ENCODE assay signal across 9 mouse cellular contexts in the genomic region with DNA sequence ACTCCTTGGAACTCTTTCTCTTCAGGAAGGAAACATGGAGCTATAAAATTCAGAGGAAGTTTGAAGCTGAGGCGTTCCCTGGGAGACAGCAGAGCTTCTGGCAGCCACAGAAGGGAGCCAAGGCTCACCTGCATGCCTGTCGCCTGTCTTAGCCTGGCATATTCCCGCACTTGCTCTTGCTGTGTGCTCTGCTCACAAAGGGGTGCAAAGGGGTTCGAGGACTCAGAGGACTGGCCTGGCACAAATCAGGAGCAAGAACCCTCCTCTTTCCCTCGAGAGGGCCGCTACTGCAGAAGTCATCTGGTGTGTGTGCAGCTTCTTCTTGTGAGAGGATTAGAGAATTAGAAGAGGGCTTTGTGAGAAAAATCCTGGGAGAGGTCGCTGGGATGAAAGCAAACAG. TPM values are rescaled to one million over a fixed set of nuclear protein-coding genes. Genes with fewer than 3 reads are reported as not detected.
A peak's percentile ranks its signal among the peaks of the same experiment; 100 is the strongest.
DNase-seq lines count a peak whose midpoint lies in the region.
"Had no signal": no experiment of that assay in that cellular context is flagged by ENCODE, and none has a peak within 500 bp of the region (broad histone marks: within the 10 kb centered on the region; RNA-seq: fewer than 3 reads in every experiment).

No protein-coding gene starts in this region.

- intact Hi-C loops in heart, postnatal 10 days (cut with DNase I): no loop called here

- peak; percentile 5 for DNase-seq in embryo, embryonic 10 days (ENCODE audit: low spot score)
- no peak for DNase-seq in embryo, embryonic 9.5 days (ENCODE audit: extremely low spot score)
- DNase-seq in retina, postnatal 1 day: peak; percentile 30
- DNase-seq in retina, embryonic 14.5 days (ENCODE audit: low spot score): no peak
- DNase-seq in lung, postnatal 4 days: peak; percentile 4 to 25
- no peak for DNase-seq in Muller cell, postnatal 12 days (ENCODE audit: inconsistent ontology term)
- no peak for DNase-seq in T-cell, adult 2 months (ENCODE audit: low spot score)
- no peak for DNase-seq in heart, postnatal 10 days

RNA-seq across cellular contexts. Expression of gene 4933400A11Rik, which starts 48.3 kb away (rescaled TPM):
- not detected for total RNA-seq in heart, postnatal 10 days (2021)
- total RNA-seq: left cerebral cortex, postnatal 25 days had no signal

Comparison
In these comparisons a context has a peak if more than half of its experiments do, and no peak if none do; other contexts are left out.
1. DNase-seq: peak in embryo, embryonic 10 days (single experiment), retina, postnatal 1 day (single experiment) and lung, postnatal 4 days (2 of 2); none in embryo, embryonic 9.5 days (single experiment), retina, embryonic 14.5 days (single experiment), Muller cell, postnatal 12 days (single experiment), T-cell, adult 2 months (single experiment) and heart, postnatal 10 days (0 of 2).